ENCODE assay signal across 9 mouse cellular contexts in genomic region chr19:4698205-4698677, GRCm38 (mm10). TPM values are rescaled to one million over a fixed set of nuclear protein-coding genes. Genes with fewer than 3 reads are reported as not detected.
A peak's percentile ranks its signal among the peaks of the same experiment; 100 is the strongest.
DNase-seq lines count a peak whose midpoint lies in the region; ATAC-seq and TF ChIP-seq lines count a peak whose summit lies in the region.
"Had no signal": no experiment of that assay in that cellular context is flagged by ENCODE, and none has a peak within 500 bp of the region (broad histone marks: within the 10 kb centered on the region; RNA-seq: fewer than 3 reads in every experiment).

Gene Gm960 (minus strand): TSS chr19:4698668.

- TF ChIP-seq POLR2A in heart, adult 2 months (IDR thresholded peaks at IDR 0.05; ENCODE audit: insufficient read depth, low read depth, low read length): no peak
- no peak for TF ChIP-seq POLR2A in kidney, adult 2 months (IDR thresholded peaks at IDR 0.05; ENCODE audit: low read depth, low read length)
- TF ChIP-seq POLR2A in testis, adult 2 months (IDR thresholded peaks at IDR 0.05; ENCODE audit: control insufficient read depth, low read depth, low read length): peak; percentile 54

- H3K9ac ChIP-seq in heart, adult 2 months (ENCODE audit: low read depth, low read length): peak within 1 kb of the TSS; percentile 38; the same call in 1 of the 2 replicates
- peak within 1 kb of the TSS; percentile 18; the same call in 1 of the 2 replicates for H3K9ac ChIP-seq in limb, embryonic 15.5 days

- H3K27me3 ChIP-seq in embryonic facial prominence, embryonic 10.5 days (replicated peaks; ENCODE audit: low read depth, poor library complexity, severe bottlenecking): peaks cover 65% of the 10 kb centered on the region
- peaks cover under 1% of the 10 kb centered on the region; the same call in 1 of the 2 replicates for H3K27me3 ChIP-seq in heart, adult 2 months (ENCODE audit: control insufficient read depth, insufficient read depth, low read length)
- no peaks in the 10 kb centered on the region for H3K27me3 ChIP-seq in kidney, adult 2 months (replicated peaks; ENCODE audit: control insufficient read depth, insufficient read depth, low read length)
- H3K27me3 ChIP-seq in limb, embryonic 15.5 days: peaks cover 46% of the 10 kb centered on the region
- no peaks in the 10 kb centered on the region for H3K27me3 ChIP-seq in testis, adult 2 months (ENCODE audit: control insufficient read depth, insufficient read depth, low read length)

- WGBS in embryonic facial prominence, embryonic 10.5 days: under 1% methylated on average over 40 of the region's 40 CpGs
- 1% methylated on average over 40 of the region's 40 CpGs for WGBS in heart, adult 2 months
- 1% methylated on average over 40 of the region's 40 CpGs for WGBS in kidney, adult 2 months
- under 1% methylated on average over 40 of the region's 40 CpGs for WGBS in limb, embryonic 15.5 days

- no peak for TF ChIP-seq CTCF in heart, adult 2 months (IDR thresholded peaks at IDR 0.05)
- TF ChIP-seq CTCF in kidney, adult 2 months (conservative IDR thresholded peaks at IDR 0.05; ENCODE audit: insufficient read depth, insufficient read length, low read depth, low read length): no peak
- TF ChIP-seq CTCF in testis, adult 2 months (IDR thresholded peaks at IDR 0.05; ENCODE audit: control insufficient read depth, insufficient read depth, insufficient replicate concordance, low read depth, low read length): no peak

- H3K4me1 ChIP-seq in embryonic facial prominence, embryonic 10.5 days: peaks cover 12% of the 10 kb centered on the region
- H3K4me1 ChIP-seq in heart, adult 2 months (ENCODE audit: control insufficient read depth, insufficient read depth, low read length): peaks cover 2% of the 10 kb centered on the region; the same call in 1 of the 2 replicates
- H3K4me1 ChIP-seq in kidney, adult 2 months (ENCODE audit: control insufficient read depth, insufficient read depth, low read length): no peaks in the 10 kb centered on the region
- peaks cover 14% of the 10 kb centered on the region for H3K4me1 ChIP-seq in limb, embryonic 15.5 days
- peaks cover 12% of the 10 kb centered on the region for H3K4me1 ChIP-seq in testis, adult 2 months (ENCODE audit: control insufficient read depth, insufficient read depth, low read length)

- no peaks in the 10 kb centered on the region for H3K79me2 ChIP-seq in heart, adult 2 months (replicated peaks; ENCODE audit: control insufficient read depth, insufficient read depth, low read length)

- H3K4me3 ChIP-seq in embryonic facial prominence, embryonic 10.5 days: peak within 1 kb of the TSS; percentile 70
- H3K4me3 ChIP-seq in heart, adult 2 months: peak within 1 kb of the TSS; percentile 48
- peak within 1 kb of the TSS; percentile 65 for H3K4me3 ChIP-seq in kidney, adult 2 months (ENCODE audit: insufficient read depth, low read depth, low read length)
- H3K4me3 ChIP-seq in limb, embryonic 15.5 days: peak within 1 kb of the TSS; percentile 54
- H3K4me3 ChIP-seq in testis, adult 2 months (ENCODE audit: control insufficient read depth, low read depth, low read length): peak within 1 kb of the TSS; percentile 96

- no peak for ATAC-seq in CD4-positive, CD25-positive, alpha-beta regulatory T cell, adult 4 months
- ATAC-seq in limb, embryonic 15.5 days (ENCODE audit: insufficient number of reproducible peaks, low FRiP score, low TSS enrichment, low read depth): no peak

- H3K36me3 ChIP-seq in embryonic facial prominence, embryonic 10.5 days (replicated peaks): no peaks in the 10 kb centered on the region
- no peaks in the 10 kb centered on the region for H3K36me3 ChIP-seq in heart, adult 2 months (ENCODE audit: control insufficient read depth, insufficient read depth, low read length)
- H3K36me3 ChIP-seq in kidney, adult 2 months (ENCODE audit: control insufficient read depth, insufficient read depth, low read length): no peaks in the 10 kb centered on the region
- H3K36me3 ChIP-seq in limb, embryonic 15.5 days: no peaks in the 10 kb centered on the region
- no peaks in the 10 kb centered on the region for H3K36me3 ChIP-seq in testis, adult 2 months (ENCODE audit: control insufficient read depth, insufficient read depth, low read length)

- peak; percentile 67 for DNase-seq in CD4-positive, CD25-positive, alpha-beta regulatory T cell, adult 2 months (ENCODE audit: low read depth, low spot score)
- peak; percentile 87 for DNase-seq in embryonic facial prominence, embryonic 10.5 days (ENCODE audit: low spot score)
- peak; percentile 72 to 80 for DNase-seq in heart, adult 2 months
- peak; percentile 74 for DNase-seq in kidney, adult 2 months
- peak; percentile 14 for DNase-seq in naive thymus-derived CD4-positive, alpha-beta T cell, adult 2 months (ENCODE audit: low read depth)

- H3K27ac ChIP-seq in embryonic facial prominence, embryonic 10.5 days (replicated peaks): peak within 1 kb of the TSS; percentile 72
- no peak within 1 kb of the TSS; the same call in 1 of the 2 replicates for H3K27ac ChIP-seq in heart, adult 2 months
- no peak within 1 kb of the TSS for H3K27ac ChIP-seq in kidney, adult 2 months (ENCODE audit: insufficient read depth, low read depth, low read length)
- no peak within 1 kb of the TSS for H3K27ac ChIP-seq in limb, embryonic 15.5 days
- H3K27ac ChIP-seq in testis, adult 2 months (ENCODE audit: control insufficient read depth, insufficient read depth, low read depth, low read length): peak within 1 kb of the TSS; percentile 66
- H3K27ac ChIP-seq: macrophage had no signal

- H3K9me3 ChIP-seq in embryonic facial prominence, embryonic 10.5 days: no peaks in the 10 kb centered on the region
- H3K9me3 ChIP-seq in limb, embryonic 15.5 days: no peaks in the 10 kb centered on the region

- intact Hi-C loops in heart, adult 2 months (cut with DNase I): no loop called here

- TF ChIP-seq EP300 in heart, adult 2 months (IDR thresholded peaks at IDR 0.05; ENCODE audit: insufficient read depth, low read depth, low read length): no peak

- peak within 1 kb of the TSS; percentile 87 for H3K4me2 ChIP-seq in limb, embryonic 15.5 days

RNA-seq across cellular contexts. Expression of gene Gm960, which starts in this region (rescaled TPM):
- not detected for polyA plus RNA-seq in CD4-positive, CD25-positive, alpha-beta regulatory T cell, adult 4 months (2017; shearing (Covaris generic))
- polyA plus RNA-seq in embryonic facial prominence, embryonic 10.5 days (2016; fragmentation: Nextera tagmentation; extraction: Ambion mirVana): 2.0 and 2.6 TPM in 2 replicates
- total RNA-seq in heart, adult 2 months (2021): not detected
- polyA plus RNA-seq in heart, adult 2 months (2012; rRNA removed): not detected in 2 replicates
- 1.1 TPM in 2 replicates for polyA plus RNA-seq in kidney, adult 2 months (2012; rRNA removed)
- 2.9 and 4.0 TPM in 2 replicates for polyA plus RNA-seq in limb, embryonic 15.5 days (2015; fragmentation: Nextera tagmentation; extraction: Ambion mirVana)
- polyA plus RNA-seq in testis, adult 2 months (2012; rRNA removed): 4.9 and 5.1 TPM in 2 replicates
- polyA plus RNA-seq: macrophage had no signal

Comparison
In these comparisons a context has a peak if more than half of its experiments do, and no peak if none do; other contexts are left out.
1. Peak in DNase-seq, H3K4me3 ChIP-seq and H3K9ac ChIP-seq in heart, adult 2 months; RNA of the gene not detected or under 1 TPM.
2. DNase-seq: peak in every context shown above with its lines; median percentile 87 in embryonic facial prominence, embryonic 10.5 days; 76 in heart, adult 2 months; 74 in kidney, adult 2 months; 67 in CD4-positive, CD25-positive, alpha-beta regulatory T cell, adult 2 months; 14 in naive thymus-derived CD4-positive, alpha-beta T cell, adult 2 months.
3. H3K27ac ChIP-seq: peak in embryonic facial prominence, embryonic 10.5 days (single experiment) and testis, adult 2 months (single experiment); none in heart, adult 2 months (single experiment), kidney, adult 2 months (single experiment) and limb, embryonic 15.5 days (single experiment).
4. Peak in every context shown above with its lines, with median percentiles within 50 percentile points of each other: H3K4me3 ChIP-seq.